Mouse (Mus musculus) mouse embryonic stem cell (cell line): ENCODE data around the gene Lcorl.
"Not testable (repeated sequence)": the region's sequence is repeated elsewhere in the genome, so short reads cannot be mapped to it uniquely, and the experiment has no call there.

ENCODE experiments used
- in situ Hi-C, 2 experiments: fragments of 300-500 bp; cut with MboI; formaldehyde crosslinking; loops; 1 replicate in 1 of 2; 3 replicates in 1 of 2; pipeline ENCODE4 v1.14.3; 2019 to 2020; ENCODE audit warnings: low sequenced_read_pairs in 2 of 2, low pct_unique_long_range_greater_than_20kb in 1 of 2, mixed read lengths in 1 of 2; ENCODE audit not compliant: unreplicated experiment in 1 of 2

Gene Lcorl

GRCm38 (mm10) chr5:45658406-45658805 is 199.0 kb downstream of the Lcorl start:
- in situ Hi-C loops: not testable (repeated sequence)

- in situ Hi-C loops: no loop called here
Measured at GRCm38 (mm10) chr5:45651026-45651703, 206.2 kb downstream of the Lcorl start.
